Mouse (Mus musculus): ENCODE data around the gene Dnajc3. TPM values are rescaled to one million over a fixed set of nuclear protein-coding genes. Genes with fewer than 3 reads are reported as not detected.
A peak's percentile ranks its signal among the peaks of the same experiment; 100 is the strongest.

The Dnajc3 gene
- polyA plus RNA-seq, 1 experiment from 2014 or later, result 35.0 TPM

GRCm38 (mm10) chr14:119003320-119003719 is 65.5 kb downstream of the Dnajc3 start:
- no peak for ATAC-seq (replicated peaks; ENCODE audit: insufficient number of reproducible peaks, low FRiP score, low TSS enrichment, low read depth)
- H3K36me3 ChIP-seq (replicated peaks; ENCODE audit: control insufficient read depth, insufficient read depth, low read depth, low read length), result no peaks in the 10 kb centered on the region; the same call in 1 of the 2 replicates

GRCm38 (mm10) chr14:119005834-119006233 is 68.1 kb downstream of the Dnajc3 start:
- H3K36me3 ChIP-seq (replicated peaks; ENCODE audit: control insufficient read depth, insufficient read depth, low read depth, low read length), result no peaks in the 10 kb centered on the region; the same call in 1 of the 2 replicates
- H3K27me3 ChIP-seq (ENCODE audit: control insufficient read depth, insufficient read depth, low read length), result no peaks in the 10 kb centered on the region
- no peaks in the 10 kb centered on the region for H3K9me3 ChIP-seq (replicated peaks; ENCODE audit: control insufficient read depth, low read length)
- H3K4me3 ChIP-seq (ENCODE audit: low read depth, low read length), result no peak overlapping the region
- 34% methylated on average over 5 of the region's 5 CpGs for WGBS
- H3K4me1 ChIP-seq (ENCODE audit: control insufficient read depth, insufficient read depth, low read length), result no peaks in the 10 kb centered on the region
- no peak overlapping the region for H3K27ac ChIP-seq (replicated peaks; ENCODE audit: low read depth, low read length)
- no peak overlapping the region for H3K4me2 ChIP-seq (ENCODE audit: low read depth, low read length)
- no peak overlapping the region for H3K9ac ChIP-seq (replicated peaks; ENCODE audit: low read length)
- DNase-seq (ENCODE audit: low spot score), result no peak
- no peak for ATAC-seq (replicated peaks; ENCODE audit: insufficient number of reproducible peaks, low FRiP score, low TSS enrichment, low read depth)

More at GRCm38 (mm10) chr14:119003320-119003719, 65.5 kb downstream of the Dnajc3 start:
- Histone ChIP-seq H3K4me3 (ENCODE audit: low read depth, low read length) (no peak overlapping the region), H3K4me2 (ENCODE audit: low read depth, low read length) (no peak overlapping the region), H3K4me1 (ENCODE audit: control insufficient read depth, insufficient read depth, low read length) (no peaks in the 10 kb centered on the region), H3K9ac (replicated peaks; ENCODE audit: low read length) (no peak overlapping the region), H3K27me3 (ENCODE audit: control insufficient read depth, insufficient read depth, low read length) (no peaks in the 10 kb centered on the region), H3K9me3 (replicated peaks; ENCODE audit: control insufficient read depth, low read length) (no peaks in the 10 kb centered on the region), H3K27ac (replicated peaks; ENCODE audit: low read depth, low read length) (no peak overlapping the region)
- peak; percentile 47 for DNase-seq (ENCODE audit: low spot score)

- peak overlapping the region; percentile 77 for H3K4me2 ChIP-seq (ENCODE audit: low read depth, low read length)
- H3K36me3 ChIP-seq (replicated peaks; ENCODE audit: control insufficient read depth, insufficient read depth, low read depth, low read length), result no peaks in the 10 kb centered on the region
- DNase-seq (ENCODE audit: low spot score) (peak; percentile 26), ATAC-seq (replicated peaks; ENCODE audit: insufficient number of reproducible peaks, low FRiP score, low TSS enrichment, low read depth) (no peak)
- no peak overlapping the region for H3K27ac ChIP-seq (replicated peaks; ENCODE audit: low read depth, low read length)
- no peaks in the 10 kb centered on the region for H3K9me3 ChIP-seq (replicated peaks; ENCODE audit: control insufficient read depth, low read length)
- peak overlapping the region; percentile 43 for H3K4me3 ChIP-seq (ENCODE audit: low read depth, low read length)
- no peaks in the 10 kb centered on the region for H3K4me1 ChIP-seq (ENCODE audit: control insufficient read depth, insufficient read depth, low read length)
- no peaks in the 10 kb centered on the region for H3K27me3 ChIP-seq (ENCODE audit: control insufficient read depth, insufficient read depth, low read length)
- H3K9ac ChIP-seq (replicated peaks; ENCODE audit: low read length), result peak overlapping the region; percentile 46
- WGBS, result 4% methylated on average over 49 of the region's 49 CpGs
Observed at GRCm38 (mm10) chr14:119006441-119007102, 68.8 kb downstream of the Dnajc3 start.

- Histone ChIP-seq H3K9me3 (replicated peaks; ENCODE audit: control insufficient read depth, low read length) (no peaks in the 10 kb centered on the region), H3K27me3 (ENCODE audit: control insufficient read depth, insufficient read depth, low read length) (no peaks in the 10 kb centered on the region), H3K4me1 (ENCODE audit: control insufficient read depth, insufficient read depth, low read length) (no peaks in the 10 kb centered on the region), H3K27ac (replicated peaks; ENCODE audit: low read depth, low read length) (0 out of 2 replicates have a peak overlapping the region, but pooled peaks have one; percentile 13), H3K4me2 (ENCODE audit: low read depth, low read length) (peak overlapping the region; percentile 77), H3K9ac (replicated peaks; ENCODE audit: low read length) (peak overlapping the region; percentile 46), H3K36me3 (replicated peaks; ENCODE audit: control insufficient read depth, insufficient read depth, low read depth, low read length) (no peaks in the 10 kb centered on the region), H3K4me3 (ENCODE audit: low read depth, low read length) (peak overlapping the region; percentile 43)
- ATAC-seq (replicated peaks; ENCODE audit: insufficient number of reproducible peaks, low FRiP score, low TSS enrichment, low read depth) (peak; percentile 100), DNase-seq (ENCODE audit: low spot score) (peak; percentile 99)
- WGBS, result 1% methylated on average over 13 of the region's 13 CpGs
Observed at GRCm38 (mm10) chr14:119007103-119007951, 69.6 kb downstream of the Dnajc3 start.

- DNase-seq (ENCODE audit: low spot score), result peak; percentile 4
- Histone ChIP-seq H3K9ac (replicated peaks; ENCODE audit: low read length) (no peak overlapping the region), H3K27ac (replicated peaks; ENCODE audit: low read depth, low read length) (no peak overlapping the region), H3K4me3 (ENCODE audit: low read depth, low read length) (peak overlapping the region; percentile 43), H3K36me3 (replicated peaks; ENCODE audit: control insufficient read depth, insufficient read depth, low read depth, low read length) (no peaks in the 10 kb centered on the region), H3K27me3 (ENCODE audit: control insufficient read depth, insufficient read depth, low read length) (no peaks in the 10 kb centered on the region), H3K4me2 (ENCODE audit: low read depth, low read length) (peak overlapping the region; percentile 44; the same call in 1 of the 2 replicates), H3K4me1 (ENCODE audit: control insufficient read depth, insufficient read depth, low read length) (no peaks in the 10 kb centered on the region), H3K9me3 (replicated peaks; ENCODE audit: control insufficient read depth, low read length) (no peaks in the 10 kb centered on the region)
- WGBS, result 47% methylated on average over 7 of the region's 7 CpGs
- no peak for ATAC-seq (replicated peaks; ENCODE audit: insufficient number of reproducible peaks, low FRiP score, low TSS enrichment, low read depth)
Observed at GRCm38 (mm10) chr14:119008031-119008590, 70.3 kb downstream of the Dnajc3 start.

GRCm38 (mm10) chr14:119009531-119009930 is 71.8 kb downstream of the Dnajc3 start:
- no peaks in the 10 kb centered on the region for H3K27me3 ChIP-seq (ENCODE audit: control insufficient read depth, insufficient read depth, low read length)
- H3K4me2 ChIP-seq (ENCODE audit: low read depth, low read length), result no peak overlapping the region
- no peak for ATAC-seq (replicated peaks; ENCODE audit: insufficient number of reproducible peaks, low FRiP score, low TSS enrichment, low read depth)
- H3K27ac ChIP-seq (replicated peaks; ENCODE audit: low read depth, low read length), result no peak overlapping the region
- no peak overlapping the region for H3K9ac ChIP-seq (replicated peaks; ENCODE audit: low read length)
- no peak for DNase-seq (ENCODE audit: low spot score)
- no peaks in the 10 kb centered on the region for H3K36me3 ChIP-seq (replicated peaks; ENCODE audit: control insufficient read depth, insufficient read depth, low read depth, low read length)
- H3K4me1 ChIP-seq (ENCODE audit: control insufficient read depth, insufficient read depth, low read length), result no peaks in the 10 kb centered on the region
- WGBS, result 87% methylated on average over 2 of the region's 2 CpGs
- H3K9me3 ChIP-seq (replicated peaks; ENCODE audit: control insufficient read depth, low read length), result no peaks in the 10 kb centered on the region
- no peak overlapping the region for H3K4me3 ChIP-seq (ENCODE audit: low read depth, low read length)

- Histone ChIP-seq H3K4me1 (ENCODE audit: control insufficient read depth, insufficient read depth, low read length) (no peaks in the 10 kb centered on the region), H3K27ac (replicated peaks; ENCODE audit: low read depth, low read length) (no peak overlapping the region), H3K4me3 (ENCODE audit: low read depth, low read length) (no peak overlapping the region), H3K36me3 (replicated peaks; ENCODE audit: control insufficient read depth, insufficient read depth, low read depth, low read length) (no peaks in the 10 kb centered on the region; the same call in 1 of the 2 replicates), H3K9ac (replicated peaks; ENCODE audit: low read length) (no peak overlapping the region), H3K4me2 (ENCODE audit: low read depth, low read length) (no peak overlapping the region), H3K9me3 (replicated peaks; ENCODE audit: control insufficient read depth, low read length) (no peaks in the 10 kb centered on the region), H3K27me3 (ENCODE audit: control insufficient read depth, insufficient read depth, low read length) (no peaks in the 10 kb centered on the region)
- ATAC-seq (replicated peaks; ENCODE audit: insufficient number of reproducible peaks, low FRiP score, low TSS enrichment, low read depth) (peak; percentile 59; the same call in 1 of the 2 replicates), DNase-seq (ENCODE audit: low spot score) (peak; percentile 62)
- WGBS, result 57% methylated on average over 23 of the region's 23 CpGs
Observed at GRCm38 (mm10) chr14:119012607-119013431, 75.0 kb downstream of the Dnajc3 start.
